Mouse (Mus musculus) embryonic fibroblast, embryonic 13.5 days (primary cell): ENCODE results near the gene Kcnk3. TPM values are rescaled to one million over a fixed set of nuclear protein-coding genes. Genes with fewer than 3 reads are reported as not detected.
A peak's percentile ranks its signal among the peaks of the same experiment; 100 is the strongest.

ENCODE experiments used
- H3K27ac ChIP-seq: 2 replicates; pipeline ENCODE4 v1.5.1; 2012; ENCODE audit warnings: low read length, control low read depth, inconsistent platforms; ENCODE audit not compliant: insufficient read depth
- H3K4me1 ChIP-seq: 2 replicates; pipeline ENCODE4 v1.6.1; 2011; ENCODE audit warnings: low read length; ENCODE audit not compliant: control insufficient read depth, insufficient read depth
- H3K4me3 ChIP-seq: 2 replicates; pipeline ENCODE4 v1.5.1; 2011; ENCODE audit warnings: mild to moderate bottlenecking, control low read depth, low read length; ENCODE audit not compliant: insufficient read depth
- CTCF ChIP-seq: IDR thresholded peaks from 2 replicates; pipeline ENCODE4 v1.5.1; 2011; ENCODE audit warnings: mild to moderate bottlenecking, control low read depth, low read length, moderate library complexity, borderline replicate concordance; ENCODE audit not compliant: insufficient read depth
- POLR2A ChIP-seq: IDR thresholded peaks from 2 replicates; pipeline ENCODE4 v1.6.1; 2011; ENCODE audit warnings: low read depth, mild to moderate bottlenecking, control low read depth, low read length, moderate library complexity
- polyA plus RNA-seq: library from polyadenylated mRNA; stranded (reverse); fragments of >200 nt; gene quantifications from 2 replicates; pipeline ENCODE4 v1.2.4, GENCODE M21; 2011; ENCODE audit warnings: low read depth; ENCODE audit not compliant: missing spikeins, insufficient read length

Gene Kcnk3
- polyA plus RNA-seq, 1 experiment: 1.6 TPM

- TF ChIP-seq CTCF: no peak
- no peak for TF ChIP-seq POLR2A
- no peak overlapping the region for H3K27ac ChIP-seq
- no peaks in the 10 kb centered on the region for H3K4me1 ChIP-seq
- H3K4me3 ChIP-seq: no peak overlapping the region
Observed at GRCm38 (mm10) chr5:30586616-30587015, 1.4 kb upstream of the Kcnk3 start.

- no peak for TF ChIP-seq CTCF
- no peak for TF ChIP-seq POLR2A
- Histone ChIP-seq H3K4me3 (no peak overlapping the region), H3K4me1 (no peaks in the 10 kb centered on the region), H3K27ac (no peak overlapping the region)
Observed at GRCm38 (mm10) chr5:30587101-30587500, 869 bp upstream of the Kcnk3 start.

GRCm38 (mm10) chr5:30588301-30588968 is 465 bp downstream of the Kcnk3 start:
- Histone ChIP-seq H3K27ac (no peak overlapping the region), H3K4me1 (no peaks in the 10 kb centered on the region), H3K4me3 (peak overlapping the region; percentile 13; the same call in 1 of the 2 replicates)
- TF ChIP-seq POLR2A (no peak), CTCF (no peak)

- H3K4me1 ChIP-seq: no peaks in the 10 kb centered on the region
- H3K27ac ChIP-seq: no peak overlapping the region
- TF ChIP-seq POLR2A: no peak
- TF ChIP-seq CTCF: no peak
- H3K4me3 ChIP-seq: no peak overlapping the region
Observed at GRCm38 (mm10) chr5:30589069-30589468, 1.1 kb downstream of the Kcnk3 start.

GRCm38 (mm10) chr5:30589546-30589945 is 1.6 kb downstream of the Kcnk3 start:
- H3K4me3 ChIP-seq: no peak overlapping the region
- TF ChIP-seq CTCF: no peak
- no peak for TF ChIP-seq POLR2A
- H3K27ac ChIP-seq: no peak overlapping the region
- H3K4me1 ChIP-seq: no peaks in the 10 kb centered on the region

- no peak overlapping the region for H3K4me3 ChIP-seq
- H3K27ac ChIP-seq: no peak overlapping the region
- no peaks in the 10 kb centered on the region for H3K4me1 ChIP-seq
- TF ChIP-seq CTCF: no peak
- TF ChIP-seq POLR2A: no peak
Observed at GRCm38 (mm10) chr5:30590231-30590630, 2.3 kb downstream of the Kcnk3 start.

GRCm38 (mm10) chr5:30591205-30591731 is 3.3 kb downstream of the Kcnk3 start:
- Histone ChIP-seq H3K4me3 (no peak overlapping the region), H3K27ac (no peak overlapping the region), H3K4me1 (no peaks in the 10 kb centered on the region)
- TF ChIP-seq POLR2A (no peak), CTCF (no peak)

- Histone ChIP-seq H3K4me3 (no peak overlapping the region), H3K4me1 (no peaks in the 10 kb centered on the region), H3K27ac (no peak overlapping the region)
- TF ChIP-seq CTCF: no peak
- TF ChIP-seq POLR2A: no peak
Observed at GRCm38 (mm10) chr5:30591786-30592185, 3.8 kb downstream of the Kcnk3 start.

GRCm38 (mm10) chr5:30592279-30592980 is 4.5 kb downstream of the Kcnk3 start:
- no peak for TF ChIP-seq CTCF
- TF ChIP-seq POLR2A: no peak
- Histone ChIP-seq H3K27ac (no peak overlapping the region), H3K4me1 (no peaks in the 10 kb centered on the region), H3K4me3 (no peak overlapping the region)

- Histone ChIP-seq H3K4me1 (no peaks in the 10 kb centered on the region), H3K27ac (no peak overlapping the region), H3K4me3 (no peak overlapping the region)
- TF ChIP-seq CTCF (no peak), POLR2A (no peak)
Observed at GRCm38 (mm10) chr5:30593360-30593759, 5.4 kb downstream of the Kcnk3 start.
